Mouse (Mus musculus): ENCODE data around the gene Nrp2. TPM values are rescaled to one million over a fixed set of nuclear protein-coding genes. Genes with fewer than 3 reads are reported as not detected.
A peak's percentile ranks its signal among the peaks of the same experiment; 100 is the strongest.

The Nrp2 gene
- total and polyA plus RNA-seq, 2 experiments from 2014 or later: 5.2 to 20.2 TPM

GRCm38 (mm10) chr1:62783354-62784083 lies 80.4 kb downstream of the Nrp2 start:
- Histone ChIP-seq H3K36me3 (replicated peaks; ENCODE audit: control insufficient read depth, insufficient read depth, low read length) (0 out of 2 replicates have a peak, but pooled peaks cover 3% of the 10 kb centered on the region), H3K27me3 (ENCODE audit: control insufficient read depth, insufficient read depth, low read length) (no peaks in the 10 kb centered on the region), H3K4me2 (ENCODE audit: low read depth, low read length) (no peak overlapping the region), H3K9me3 (replicated peaks; ENCODE audit: control insufficient read depth, low read length) (no peaks in the 10 kb centered on the region), H3K4me3 (ENCODE audit: low read depth, low read length) (no peak overlapping the region), H3K9ac (replicated peaks; ENCODE audit: low read depth, low read length) (no peak overlapping the region), H3K27ac (ENCODE audit: low read depth) (no peak overlapping the region), H3K4me1 (ENCODE audit: control insufficient read depth, insufficient read depth) (peaks cover 10% of the 10 kb centered on the region)
- WGBS: 86% methylated on average over 18 of the region's 18 CpGs
- ATAC-seq (ENCODE audit: insufficient read depth, low read depth) (no peak), DNase-seq (ENCODE audit: low spot score) (no peak)
- TF ChIP-seq EP300 (IDR thresholded peaks at IDR 0.05; ENCODE audit: low read depth) (no peak), CTCF (IDR thresholded peaks at IDR 0.05; ENCODE audit: low read depth) (no peak)

- Histone ChIP-seq H3K36me3 (replicated peaks; ENCODE audit: control insufficient read depth, insufficient read depth, low read length) (0 out of 2 replicates have a peak, but pooled peaks cover 3% of the 10 kb centered on the region), H3K9ac (replicated peaks; ENCODE audit: low read depth, low read length) (no peak overlapping the region), H3K4me3 (ENCODE audit: low read depth, low read length) (no peak overlapping the region), H3K9me3 (replicated peaks; ENCODE audit: control insufficient read depth, low read length) (no peaks in the 10 kb centered on the region), H3K4me2 (ENCODE audit: low read depth, low read length) (no peak overlapping the region), H3K27me3 (ENCODE audit: control insufficient read depth, insufficient read depth, low read length) (no peaks in the 10 kb centered on the region), H3K27ac (ENCODE audit: low read depth) (no peak overlapping the region), H3K4me1 (ENCODE audit: control insufficient read depth, insufficient read depth) (peaks cover 10% of the 10 kb centered on the region)
- ATAC-seq (ENCODE audit: insufficient read depth, low read depth): no peak
- TF ChIP-seq CTCF (IDR thresholded peaks at IDR 0.05; ENCODE audit: low read depth): no peak
- no peak for TF ChIP-seq EP300 (IDR thresholded peaks at IDR 0.05; ENCODE audit: low read depth)
- 70% methylated on average over 5 of the region's 5 CpGs for WGBS
- DNase-seq (ENCODE audit: low spot score): no peak
Measured at GRCm38 (mm10) chr1:62784084-62784392, 81.0 kb downstream of the Nrp2 start.

- H3K9ac ChIP-seq (replicated peaks; ENCODE audit: low read depth, low read length): no peak overlapping the region
- H3K27me3 ChIP-seq (ENCODE audit: control insufficient read depth, insufficient read depth, low read length): no peaks in the 10 kb centered on the region
- no peak overlapping the region for H3K4me2 ChIP-seq (ENCODE audit: low read depth, low read length)
- H3K4me3 ChIP-seq (ENCODE audit: low read depth, low read length): no peak overlapping the region
- peak; percentile 58 for DNase-seq (ENCODE audit: low spot score)
- no peak overlapping the region for H3K27ac ChIP-seq (ENCODE audit: low read depth)
- ATAC-seq (ENCODE audit: insufficient read depth, low read depth): no peak
- H3K4me1 ChIP-seq (ENCODE audit: control insufficient read depth, insufficient read depth): peaks cover 10% of the 10 kb centered on the region
- 24% methylated on average over 5 of the region's 5 CpGs for WGBS
- 0 out of 2 replicates have a peak, but pooled peaks cover 3% of the 10 kb centered on the region for H3K36me3 ChIP-seq (replicated peaks; ENCODE audit: control insufficient read depth, insufficient read depth, low read length)
- peak; percentile 84 for TF ChIP-seq CTCF (IDR thresholded peaks at IDR 0.05; ENCODE audit: low read depth)
- TF ChIP-seq EP300 (IDR thresholded peaks at IDR 0.05; ENCODE audit: low read depth): no peak
- no peaks in the 10 kb centered on the region for H3K9me3 ChIP-seq (replicated peaks; ENCODE audit: control insufficient read depth, low read length)
Measured at GRCm38 (mm10) chr1:62786255-62786654, 83.2 kb downstream of the Nrp2 start.

GRCm38 (mm10) chr1:62787546-62787945 lies 84.5 kb downstream of the Nrp2 start:
- no peaks in the 10 kb centered on the region for H3K9me3 ChIP-seq (replicated peaks; ENCODE audit: control insufficient read depth, low read length)
- 87% methylated on average over 10 of the region's 10 CpGs for WGBS
- H3K9ac ChIP-seq (replicated peaks; ENCODE audit: low read depth, low read length): no peak overlapping the region
- no peak for TF ChIP-seq CTCF (IDR thresholded peaks at IDR 0.05; ENCODE audit: low read depth)
- no peak for TF ChIP-seq EP300 (IDR thresholded peaks at IDR 0.05; ENCODE audit: low read depth)
- no peaks in the 10 kb centered on the region for H3K27me3 ChIP-seq (ENCODE audit: control insufficient read depth, insufficient read depth, low read length)
- 0 out of 2 replicates have a peak, but pooled peaks cover 3% of the 10 kb centered on the region for H3K36me3 ChIP-seq (replicated peaks; ENCODE audit: control insufficient read depth, insufficient read depth, low read length)
- no peak for ATAC-seq (ENCODE audit: insufficient read depth, low read depth)
- no peak for DNase-seq (ENCODE audit: low spot score)
- H3K4me3 ChIP-seq (ENCODE audit: low read depth, low read length): no peak overlapping the region
- H3K27ac ChIP-seq (ENCODE audit: low read depth): no peak overlapping the region
- no peak overlapping the region for H3K4me2 ChIP-seq (ENCODE audit: low read depth, low read length)
- 0 out of 2 replicates have a peak, but pooled peaks cover 2% of the 10 kb centered on the region for H3K4me1 ChIP-seq (ENCODE audit: control insufficient read depth, insufficient read depth)

- no peak for DNase-seq (ENCODE audit: low spot score)
- H3K9ac ChIP-seq (replicated peaks; ENCODE audit: low read depth, low read length): no peak overlapping the region
Measured at GRCm38 (mm10) chr1:62794223-62794895, 91.3 kb downstream of the Nrp2 start.

More at GRCm38 (mm10) chr1:62794223-62794895, 91.3 kb downstream of the Nrp2 start:
- ATAC-seq (ENCODE audit: insufficient read depth, low read depth): no peak
- no peaks in the 10 kb centered on the region for H3K27me3 ChIP-seq (ENCODE audit: control insufficient read depth, insufficient read depth, low read length)
- no peaks in the 10 kb centered on the region for H3K9me3 ChIP-seq (replicated peaks; ENCODE audit: control insufficient read depth, low read length)
- no peak overlapping the region for H3K27ac ChIP-seq (ENCODE audit: low read depth)
- no peak overlapping the region for H3K4me3 ChIP-seq (ENCODE audit: low read depth, low read length)
- H3K4me1 ChIP-seq (ENCODE audit: control insufficient read depth, insufficient read depth): peaks cover 9% of the 10 kb centered on the region
- no peak overlapping the region for H3K4me2 ChIP-seq (ENCODE audit: low read depth, low read length)
- TF ChIP-seq EP300 (IDR thresholded peaks at IDR 0.05; ENCODE audit: low read depth) (no peak), CTCF (IDR thresholded peaks at IDR 0.05; ENCODE audit: low read depth) (no peak)
- 48% methylated on average over 19 of the region's 19 CpGs for WGBS
- H3K36me3 ChIP-seq (replicated peaks; ENCODE audit: control insufficient read depth, insufficient read depth, low read length): no peaks in the 10 kb centered on the region

Data from heart, postnatal 0 days (tissue).